Mouse (Mus musculus) lung, embryonic 14.5 days (tissue): Measurements from ENCODE around the gene C1ql4. TPM values are rescaled to one million over a fixed set of nuclear protein-coding genes. Genes with fewer than 3 reads are reported as not detected.
A peak's percentile ranks its signal among the peaks of the same experiment; 100 is the strongest.

ENCODE experiments used
- ATAC-seq: fragments of 200-750 bp; cut with Nextera tagmentation; 2 replicates; pipeline ENCODE4 v1.8.0; 2017; ENCODE audit warnings: mild to moderate bottlenecking, moderate TSS enrichment, moderate library complexity; ENCODE audit not compliant: insufficient read depth
- DNase-seq: peaks from one replicate; pipeline ENCODE4 v3.0.0-alpha.2; 2015
- H3K27ac ChIP-seq: fragments of 300-500 bp; sonication (generic); 2 replicates; pipeline ENCODE4 v1.5.1; 2014; ENCODE audit warnings: low read depth, mild to moderate bottlenecking, moderate library complexity
- H3K27me3 ChIP-seq: fragments of 300-500 bp; sonication (generic); 2 replicates; pipeline ENCODE4 v1.6.1; 2014; ENCODE audit warnings: low read length, control low read depth; ENCODE audit not compliant: insufficient read depth
- H3K36me3 ChIP-seq: fragments of 300-500 bp; sonication (generic); 2 replicates; pipeline ENCODE4 v1.6.1; 2014; ENCODE audit warnings: control low read depth; ENCODE audit not compliant: insufficient read depth
- H3K4me1 ChIP-seq: fragments of 300-500 bp; sonication (generic); 2 replicates; pipeline ENCODE4 v1.6.1; 2014; ENCODE audit warnings: antibody characterized with exemption, control low read depth; ENCODE audit not compliant: insufficient read depth
- H3K4me2 ChIP-seq: fragments of 300-500 bp; sonication (generic); 2 replicates; pipeline ENCODE4 v1.6.1; 2014; ENCODE audit warnings: mild to moderate bottlenecking
- H3K4me3 ChIP-seq: fragments of 300-500 bp; sonication (generic); 2 replicates; pipeline ENCODE4 v1.5.1; 2014; ENCODE audit warnings: low read depth, low read length
- H3K9ac ChIP-seq: fragments of 300-500 bp; sonication (generic); 2 replicates; pipeline ENCODE4 v1.6.1; 2014
- H3K9me3 ChIP-seq: fragments of 300-500 bp; sonication (generic); 2 replicates; pipeline ENCODE4 v1.6.1; 2016; ENCODE audit warnings: low read depth, low read length, control low read depth
- CTCF ChIP-seq: IDR thresholded peaks from 2 replicates; pipeline ENCODE4 v1.5.1; 2016; ENCODE audit warnings: antibody characterized with exemption, low read depth
- WGBS: fragments of 180-500 bp; shearing (Covaris S2); extraction: QIAGEN DNeasy Blood & Tissue Kit; methylation state at CpG from one replicate; pipeline ENCODE4 v1.1.7; 2014; 5-methylcytosine and 5-hydroxymethylcytosine counted together
- polyA plus RNA-seq: library from polyadenylated mRNA; unstranded; fragments of >200 nt; fragmentation: Nextera tagmentation; extraction: Ambion mirVana; gene quantifications from 2 replicates; pipeline ENCODE4 v1.2.1, GENCODE M21; 2014

Gene C1ql4
- not detected in 2 replicates for polyA plus RNA-seq

DNA sequence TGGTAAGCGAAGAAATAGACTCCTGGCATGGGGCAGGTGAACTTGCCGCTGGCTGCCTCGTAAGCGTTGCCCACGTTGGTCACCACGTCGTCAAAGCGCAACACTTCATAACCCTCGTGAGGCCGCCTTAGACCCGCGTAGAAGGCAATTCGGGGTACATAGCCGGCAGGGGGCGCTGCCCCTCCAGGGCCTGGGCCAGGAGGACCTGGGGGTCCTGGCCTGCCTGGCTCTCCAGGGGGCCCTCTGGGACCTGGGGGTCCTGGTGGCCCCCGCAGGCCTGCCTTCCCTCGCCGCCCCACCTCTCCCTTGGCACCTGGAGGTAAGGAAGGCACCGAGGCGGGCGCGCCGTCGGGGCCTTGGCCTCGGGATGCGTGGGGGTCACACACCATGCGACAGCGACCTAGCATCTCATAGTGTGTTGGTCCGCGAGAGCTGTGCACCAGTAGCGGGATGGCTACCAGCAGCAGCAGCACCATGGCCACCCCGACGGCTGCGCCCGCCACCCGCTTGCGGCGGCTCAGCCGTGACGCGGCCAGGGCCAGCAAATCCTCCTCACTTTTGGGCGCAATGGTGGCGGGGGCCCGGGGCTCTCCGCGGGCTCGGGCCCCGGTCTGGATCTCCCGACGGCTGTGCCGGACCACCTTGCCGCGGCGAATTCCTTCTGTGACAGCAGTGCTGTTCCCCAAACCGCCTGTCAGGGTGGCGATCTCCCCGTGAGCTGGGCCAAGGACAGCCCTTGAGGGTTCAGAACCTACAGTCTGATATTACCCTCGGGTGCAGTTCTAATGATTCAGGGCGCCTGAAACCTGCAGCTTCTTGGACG is at the start of gene C1ql4:
Gene C1ql4, minus strand, starts transcription at position 565 of the 823 bp plus-strand sequence.
- Histone ChIP-seq H3K36me3 (peaks cover 7% of the 10 kb centered on the region), H3K27me3 (peaks cover 87% of the 10 kb centered on the region), H3K4me2 (peak within 1 kb of the TSS; percentile 49), H3K4me1 (no peaks in the 10 kb centered on the region), H3K4me3 (peak within 1 kb of the TSS; percentile 29), H3K27ac (no peak within 1 kb of the TSS), H3K9ac (peak within 1 kb of the TSS; percentile 4), H3K9me3 (no peaks in the 10 kb centered on the region)
- WGBS: 8% methylated on average over 60 of the region's 60 CpGs
- peak; percentile 60 for TF ChIP-seq CTCF
- DNase-seq (peak; percentile 46), ATAC-seq (no peak)

DNA sequence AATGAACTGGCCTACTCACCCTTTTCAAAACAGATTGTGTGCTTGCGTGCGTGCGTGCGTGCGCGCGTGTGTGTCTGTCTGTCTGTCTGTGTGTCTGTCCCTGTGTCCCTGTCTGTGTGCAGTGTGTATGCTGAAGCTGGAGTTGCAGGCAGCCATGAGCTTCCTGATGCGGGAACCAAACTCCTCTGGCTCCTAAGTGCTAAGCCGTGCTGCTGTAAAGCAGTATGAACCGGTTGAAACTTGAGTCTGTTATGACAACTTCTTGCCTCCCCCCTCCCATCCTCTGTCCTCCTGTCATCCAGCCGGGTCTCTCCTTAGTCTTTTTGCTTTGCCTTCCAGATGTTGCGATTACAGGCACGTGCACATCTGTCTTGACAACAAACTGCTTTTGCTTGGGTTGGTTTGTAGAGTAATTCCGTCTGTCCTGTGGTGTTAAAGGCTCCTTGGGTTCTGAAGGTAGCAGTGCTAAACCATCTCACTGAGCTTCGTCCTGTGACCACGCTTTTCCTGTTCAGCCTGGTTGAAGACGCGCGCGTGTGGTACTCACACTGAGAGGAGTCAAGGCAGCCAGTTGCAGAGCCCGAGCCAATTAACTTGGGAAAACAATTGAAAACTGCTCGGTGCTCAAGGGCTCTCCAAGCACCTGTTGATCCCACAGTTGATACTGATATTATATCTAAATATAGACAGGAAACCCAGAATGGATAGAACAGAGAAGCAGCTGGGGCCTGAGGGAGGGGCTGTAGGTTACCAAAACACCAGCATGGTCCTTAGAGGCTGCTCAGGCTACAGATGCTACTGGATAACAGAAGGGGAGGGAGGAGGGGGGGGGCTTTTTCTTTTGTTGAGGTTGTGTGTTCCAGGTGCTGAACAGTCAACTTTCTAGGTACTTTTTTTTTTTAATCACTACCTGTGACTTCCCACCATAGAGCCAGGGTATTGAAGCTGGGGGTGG is 42.6 kb upstream of the C1ql4 start:
- no peak overlapping the region for H3K4me2 ChIP-seq
- H3K9me3 ChIP-seq: no peaks in the 10 kb centered on the region
- WGBS: 58% methylated on average over 22 of the region's 22 CpGs
- no peaks in the 10 kb centered on the region for H3K27me3 ChIP-seq
- peak; percentile 43 for DNase-seq
- H3K36me3 ChIP-seq: no peaks in the 10 kb centered on the region; the same call in 1 of the 2 replicates
- no peak for TF ChIP-seq CTCF
- H3K4me3 ChIP-seq: no peak overlapping the region
- H3K27ac ChIP-seq: no peak overlapping the region
- no peak overlapping the region for H3K9ac ChIP-seq
- no peak for ATAC-seq
- H3K4me1 ChIP-seq: peaks cover 3% of the 10 kb centered on the region; the same call in 1 of the 2 replicates

DNA sequence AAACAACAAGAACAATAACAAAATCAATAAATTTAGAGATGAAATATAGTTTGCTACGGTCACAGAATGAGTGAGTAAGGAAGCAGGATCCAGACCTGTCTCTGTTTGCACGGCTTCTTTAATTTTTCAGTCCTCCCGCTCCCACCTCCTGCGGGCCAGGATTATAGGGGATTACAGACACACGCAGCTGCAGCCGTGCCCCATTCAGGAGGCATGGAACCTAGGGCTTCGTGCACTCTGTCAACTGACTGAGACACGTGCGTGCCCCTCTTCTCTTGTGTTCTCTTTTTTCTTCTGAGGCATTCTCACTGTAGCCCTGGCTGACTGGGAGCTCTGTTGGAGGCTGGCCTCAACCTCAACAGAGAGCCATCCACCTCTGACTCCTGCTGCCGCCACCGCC is 41.8 kb upstream of the C1ql4 start:
- Histone ChIP-seq H3K27me3 (no peaks in the 10 kb centered on the region), H3K4me2 (no peak overlapping the region), H3K9ac (no peak overlapping the region), H3K4me3 (no peak overlapping the region), H3K27ac (no peak overlapping the region), H3K36me3 (no peaks in the 10 kb centered on the region; the same call in 1 of the 2 replicates), H3K4me1 (peaks cover 3% of the 10 kb centered on the region; the same call in 1 of the 2 replicates), H3K9me3 (no peaks in the 10 kb centered on the region)
- TF ChIP-seq CTCF: no peak
- ATAC-seq: no peak
- WGBS: 64% methylated on average over 11 of the region's 11 CpGs
- no peak for DNase-seq

DNA sequence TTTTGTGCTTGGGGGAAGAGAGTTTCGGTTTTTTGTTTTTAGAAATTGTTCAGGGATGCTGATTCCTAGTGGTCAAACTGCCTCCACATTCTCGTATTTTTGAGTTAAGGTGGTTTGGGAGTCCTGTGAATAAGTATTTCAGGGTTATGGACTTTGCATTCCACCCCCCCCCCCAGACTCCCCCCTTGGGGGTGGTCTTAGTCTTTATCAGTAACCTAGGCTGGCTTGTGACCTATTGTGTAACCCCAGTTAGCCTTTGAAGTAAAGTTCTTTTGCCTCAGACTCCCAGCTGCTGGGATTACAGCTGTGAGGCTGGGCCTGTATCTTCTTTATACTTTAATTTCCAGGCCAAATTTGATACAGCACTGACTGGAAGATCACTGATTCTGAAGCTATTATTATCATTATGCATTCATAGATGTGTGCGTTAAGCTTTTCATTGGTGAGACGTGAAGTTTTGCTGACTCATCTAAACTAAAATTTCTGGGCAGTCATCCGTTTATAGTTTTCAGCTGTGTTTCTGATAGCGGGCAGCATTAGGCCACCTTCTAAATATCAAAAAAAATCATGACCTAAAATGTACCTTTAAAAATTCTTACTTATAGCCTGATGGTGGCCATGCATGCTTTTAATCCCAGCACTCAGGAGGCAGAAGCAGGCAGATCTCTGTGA is 40.4 kb upstream of the C1ql4 start:
- Histone ChIP-seq H3K27me3 (no peaks in the 10 kb centered on the region), H3K4me1 (peaks cover 3% of the 10 kb centered on the region; the same call in 1 of the 2 replicates), H3K9ac (peak overlapping the region; percentile 92), H3K27ac (no peak overlapping the region), H3K9me3 (no peaks in the 10 kb centered on the region), H3K4me3 (peak overlapping the region; percentile 78), H3K4me2 (peak overlapping the region; percentile 80), H3K36me3 (no peaks in the 10 kb centered on the region; the same call in 1 of the 2 replicates)
- no peak for TF ChIP-seq CTCF
- no peak for ATAC-seq
- DNase-seq: no peak
- WGBS: 59% methylated on average over 6 of the region's 6 CpGs

DNA sequence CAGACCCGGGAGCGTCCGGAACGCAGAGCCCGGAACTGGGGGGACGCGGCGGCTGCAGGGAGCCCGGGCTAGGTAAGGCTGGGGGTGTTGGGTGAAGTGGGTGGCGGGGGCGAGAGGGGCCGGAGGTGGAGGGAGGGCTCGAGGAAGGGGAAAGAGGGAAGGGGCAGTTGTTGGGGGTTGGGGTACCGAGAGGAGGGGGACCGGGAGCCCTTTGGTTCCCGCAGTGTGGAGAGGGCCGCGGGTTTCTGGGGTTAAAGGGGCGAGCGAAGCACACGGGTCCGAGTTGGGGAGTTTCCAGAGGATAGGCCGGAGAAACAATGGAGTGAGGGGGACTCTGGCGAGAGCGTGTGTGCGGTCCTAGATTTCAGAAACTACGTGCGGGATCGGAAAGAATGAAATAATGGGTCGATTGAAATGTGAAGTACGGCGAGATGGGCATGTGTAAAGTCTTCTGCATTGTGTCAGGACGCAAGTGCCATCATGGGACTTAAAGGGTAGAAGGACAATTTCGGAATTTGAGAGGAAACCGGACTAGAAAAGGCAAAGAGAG is 39.3 kb upstream of the C1ql4 start:
- peak overlapping the region; percentile 78 for H3K4me3 ChIP-seq
- DNase-seq (peak; percentile 59), ATAC-seq (peak; percentile 19; the same call in 1 of the 2 replicates)
- peak overlapping the region; percentile 92 for H3K9ac ChIP-seq
- peak overlapping the region; percentile 94 for H3K27ac ChIP-seq
- H3K9me3 ChIP-seq: no peaks in the 10 kb centered on the region
- peak overlapping the region; percentile 80 for H3K4me2 ChIP-seq
- peaks cover 3% of the 10 kb centered on the region; the same call in 1 of the 2 replicates for H3K4me1 ChIP-seq
- TF ChIP-seq CTCF: no peak
- no peaks in the 10 kb centered on the region for H3K27me3 ChIP-seq
- WGBS: under 1% methylated on average over 35 of the region's 35 CpGs
- H3K36me3 ChIP-seq: no peaks in the 10 kb centered on the region; the same call in 1 of the 2 replicates
